Mouse (Mus musculus): Measurements from ENCODE around the gene Syk.
A peak's percentile ranks its signal among the peaks of the same experiment; 100 is the strongest.

Gene Syk

GRCm38 (mm10) chr13:52651383-52652252, 68.6 kb downstream of the Syk start:
- DNase-seq (ENCODE audit: low spot score in 2 of 2), result peak; percentile 11 to 76

- no peak for DNase-seq (ENCODE audit: low spot score in 2 of 2)
Measured at GRCm38 (mm10) chr13:52652253-52652628, 69.3 kb downstream of the Syk start.

GRCm38 (mm10) chr13:52654081-52654829, 71.3 kb downstream of the Syk start:
- DNase-seq (ENCODE audit: low spot score in 2 of 2), result no peak

GRCm38 (mm10) chr13:52654830-52655308, 71.9 kb downstream of the Syk start:
- no peak for DNase-seq (ENCODE audit: low spot score in 2 of 2)

GRCm38 (mm10) chr13:52657966-52658365, 75.0 kb downstream of the Syk start:
- no peak for DNase-seq (ENCODE audit: low spot score in 2 of 2)

GRCm38 (mm10) chr13:52658477-52658876, 75.5 kb downstream of the Syk start:
- DNase-seq (ENCODE audit: low spot score in 2 of 2), result peak in 1 of 2 experiments; percentile 35

- no peak for DNase-seq (ENCODE audit: low spot score in 2 of 2)
Measured at GRCm38 (mm10) chr13:52659171-52659665, 76.2 kb downstream of the Syk start.

GRCm38 (mm10) chr13:52669889-52670288, 86.9 kb downstream of the Syk start:
- DNase-seq (ENCODE audit: low spot score in 2 of 2), result no peak

GRCm38 (mm10) chr13:52673272-52673671, 90.3 kb downstream of the Syk start:
- no peak for DNase-seq (ENCODE audit: low spot score in 2 of 2)

- DNase-seq (ENCODE audit: low spot score in 2 of 2), result no peak
Measured at GRCm38 (mm10) chr13:52673856-52674255, 90.9 kb downstream of the Syk start.

GRCm38 (mm10) chr13:52674839-52675238, 91.9 kb downstream of the Syk start:
- no peak for DNase-seq (ENCODE audit: low spot score in 2 of 2)

GRCm38 (mm10) chr13:52675526-52676294, 92.7 kb downstream of the Syk start:
- no peak for DNase-seq (ENCODE audit: low spot score in 2 of 2)

GRCm38 (mm10) chr13:52676671-52677445, 93.9 kb downstream of the Syk start:
- no peak for DNase-seq (ENCODE audit: low spot score in 2 of 2)

- DNase-seq (ENCODE audit: low spot score in 2 of 2), result peak; percentile 52 to 75
Measured at GRCm38 (mm10) chr13:52679906-52680305, 96.9 kb downstream of the Syk start.

- DNase-seq (ENCODE audit: low spot score in 2 of 2), result no peak
Measured at GRCm38 (mm10) chr13:52682107-52682506, 99.1 kb downstream of the Syk start.

GRCm38 (mm10) chr13:52690425-52690824, 107.5 kb downstream of the Syk start:
- DNase-seq (ENCODE audit: low spot score in 2 of 2), result no peak

GRCm38 (mm10) chr13:52692311-52692710, 109.3 kb downstream of the Syk start:
- no peak for DNase-seq (ENCODE audit: low spot score in 2 of 2)

- DNase-seq (ENCODE audit: low spot score in 2 of 2), result no peak
Measured at GRCm38 (mm10) chr13:52694857-52695256, 111.9 kb downstream of the Syk start.

All from left cerebral cortex, adult 9 months (tissue).